Mouse (Mus musculus) CH12.LX (cell line): ENCODE data around the gene Kif6.

Experiments used
- CTCF ChIP-seq, 2 experiments: IDR thresholded peaks in 1 of 2; conservative IDR thresholded peaks in 1 of 2; 2 replicates each; pipeline ENCODE4 v1.5.1; 2011 to 2012; ENCODE audit warnings: low read depth in 2 of 2, low read length in 2 of 2, improper control_type of control experiment in 1 of 2, inconsistent platforms in 1 of 2, mild to moderate bottlenecking in 1 of 2, moderate library complexity in 1 of 2
- KAT2A ChIP-seq: IDR thresholded peaks from 2 replicates; pipeline ENCODE4 v1.6.1; 2012; ENCODE audit warnings: low read length, improper control_type of control experiment, inconsistent platforms; ENCODE audit not compliant: insufficient replicate concordance

- TF ChIP-seq KAT2A (no peak), CTCF (conservative IDR thresholded peaks at IDR 0.05 in 1 of 2, IDR thresholded peaks at IDR 0.05 in 1 of 2; ENCODE audit: low read depth in 2 of 2, low read length in 2 of 2) (no peak)
These were observed 279.5 kb downstream of the Kif6 start for GRCm38 (mm10) chr17:49894471-49894870.
